Mouse (Mus musculus) megakaryocyte-erythroid progenitor cell, adult 5-6 weeks (primary cell): ENCODE measurements around the gene Asic4. TPM values are rescaled to one million over a fixed set of nuclear protein-coding genes. Genes with fewer than 3 reads are reported as not detected.
A peak's percentile ranks its signal among the peaks of the same experiment; 100 is the strongest.

Experiments
- ATAC-seq: replicated peaks from 2 replicates; pipeline ENCODE4 v1.8.0; 2016; ENCODE audit warnings: mild to moderate bottlenecking, inconsistent platforms; ENCODE audit not compliant: severe bottlenecking, poor library complexity, low FRiP score, low TSS enrichment
- total RNA-seq, 2 experiments: library from RNA; stranded (forward) in 1 of 2; stranded (reverse) in 1 of 2; fragments of 200-1000, 215-1000 nt in 1 of 2; fragments of >200 nt in 1 of 2; fragmentation: Nextera tagmentation in 1 of 2; gene quantifications; 2 replicates each; pipeline ENCODE4 v1.2.3; 2014 to 2017

Asic4 gene
- total RNA-seq, 2 experiments from 2014 or later = not detected

GRCm38 (mm10) chr1:75518427-75518826, 68.2 kb downstream of the Asic4 start:
- ATAC-seq = no peak

- ATAC-seq = no peak
These were observed 69.3 kb downstream of the Asic4 start for GRCm38 (mm10) chr1:75519576-75519975.

- peak; percentile 98 for ATAC-seq
These were observed 71.2 kb downstream of the Asic4 start, which contains the start of gene Stk11ip for GRCm38 (mm10) chr1:75521321-75522031. TSS of gene Stk11ip (plus strand) at chr1:75521529.

Other genes with a start within 250 kb of the Asic4 start
- gene Glb1l, start 239.6 kb upstream of the Asic4 start, total RNA-seq (2014; fragmentation: Nextera tagmentation) = 20.0 and 24.2 TPM in 2 replicates
- 5.4 and 18.3 TPM in 2 replicates for gene Glb1l, start 239.6 kb upstream of the Asic4 start, total RNA-seq (2017)
- 117 and 193 TPM in 2 replicates for gene Stk16, start 239.6 kb upstream of the Asic4 start, total RNA-seq (2014; fragmentation: Nextera tagmentation)
- gene Stk16, start 239.6 kb upstream of the Asic4 start, total RNA-seq (2017) = 88.3 and 103 TPM in 2 replicates
- gene Tuba4a, start 230.6 kb upstream of the Asic4 start, total RNA-seq (2014; fragmentation: Nextera tagmentation) = 232 and 276 TPM in 2 replicates
- 137 and 146 TPM in 2 replicates for gene Tuba4a, start 230.6 kb upstream of the Asic4 start, total RNA-seq (2017)
- gene A630095N17Rik, start 218.3 kb upstream of the Asic4 start, total RNA-seq (2014; fragmentation: Nextera tagmentation) = not detected in 2 replicates
- not detected in 2 replicates for gene A630095N17Rik, start 218.3 kb upstream of the Asic4 start, total RNA-seq (2017)
- 15.2 and 18.3 TPM in 2 replicates for gene Dnajb2, start 214.0 kb upstream of the Asic4 start, total RNA-seq (2014; fragmentation: Nextera tagmentation)
- gene Dnajb2, start 214.0 kb upstream of the Asic4 start, total RNA-seq (2017) = 14.2 and 21.7 TPM in 2 replicates
- gene Ptprn, start 185.9 kb upstream of the Asic4 start, total RNA-seq (2014; fragmentation: Nextera tagmentation) = 0.31 TPM in 1 of 2 replicates, not detected in the other
- gene Ptprn, start 185.9 kb upstream of the Asic4 start, total RNA-seq (2017) = 0.08 TPM in 1 of 2 replicates, not detected in the other
- not detected in 2 replicates for gene Resp18, start 172.0 kb upstream of the Asic4 start, total RNA-seq (2014; fragmentation: Nextera tagmentation)
- not detected in 2 replicates for gene Resp18, start 172.0 kb upstream of the Asic4 start, total RNA-seq (2017)
- 47.3 and 48.2 TPM in 2 replicates for gene Dnpep, start 132.4 kb upstream of the Asic4 start, total RNA-seq (2014; fragmentation: Nextera tagmentation)
- 45.3 and 50.8 TPM in 2 replicates for gene Dnpep, start 132.4 kb upstream of the Asic4 start, total RNA-seq (2017)
- not detected in 2 replicates for gene Des, start 90.1 kb upstream of the Asic4 start, total RNA-seq (2014; fragmentation: Nextera tagmentation)
- gene Des, start 90.1 kb upstream of the Asic4 start, total RNA-seq (2017) = not detected in 2 replicates
- not detected in 2 replicates for gene Speg, start 75.1 kb upstream of the Asic4 start, total RNA-seq (2014; fragmentation: Nextera tagmentation)
- gene Speg, start 75.1 kb upstream of the Asic4 start, total RNA-seq (2017) = 0.19 TPM in 1 of 2 replicates, not detected in the other
- gene Gmppa, start 14.5 kb upstream of the Asic4 start, total RNA-seq (2014; fragmentation: Nextera tagmentation) = 70.3 and 92.5 TPM in 2 replicates
- gene Gmppa, start 14.5 kb upstream of the Asic4 start, total RNA-seq (2017) = 35.0 and 52.6 TPM in 2 replicates
- gene Chpf, start 28.9 kb downstream of the Asic4 start, total RNA-seq (2014; fragmentation: Nextera tagmentation) = 3.1 and 4.0 TPM in 2 replicates
- 0.15 and 1.2 TPM in 2 replicates for gene Chpf, start 28.9 kb downstream of the Asic4 start, total RNA-seq (2017)
- 0.49 TPM in 1 of 2 replicates, not detected in the other for gene Tmem198, start 29.1 kb downstream of the Asic4 start, total RNA-seq (2014; fragmentation: Nextera tagmentation)
- gene Tmem198, start 29.1 kb downstream of the Asic4 start, total RNA-seq (2017) = not detected in 2 replicates
- gene Obsl1, start 56.0 kb downstream of the Asic4 start, total RNA-seq (2014; fragmentation: Nextera tagmentation) = 0.40 and 0.68 TPM in 2 replicates
- gene Obsl1, start 56.0 kb downstream of the Asic4 start, total RNA-seq (2017) = 0.30 and 0.47 TPM in 2 replicates
- gene Inha, start 56.6 kb downstream of the Asic4 start, total RNA-seq (2014; fragmentation: Nextera tagmentation) = 0.72 TPM in 1 of 2 replicates, not detected in the other
- not detected in 2 replicates for gene Inha, start 56.6 kb downstream of the Asic4 start, total RNA-seq (2017)
- gene Stk11ip, start 71.1 kb downstream of the Asic4 start, total RNA-seq (2014; fragmentation: Nextera tagmentation) = 12.1 and 17.6 TPM in 2 replicates
- gene Stk11ip, start 71.1 kb downstream of the Asic4 start, total RNA-seq (2017) = 6.9 and 11.9 TPM in 2 replicates
- not detected in 2 replicates for gene Slc4a3, start 95.8 kb downstream of the Asic4 start, total RNA-seq (2014; fragmentation: Nextera tagmentation)
- gene Slc4a3, start 95.8 kb downstream of the Asic4 start, total RNA-seq (2017) = not detected in 2 replicates